Mouse (Mus musculus) kidney, adult 8-10 months (tissue): ENCODE measurements around the gene Ccnt1.
"Not testable (repeated sequence)": the region's sequence is repeated elsewhere in the genome, so short reads cannot be mapped to it uniquely, and the experiment has no call there.

ENCODE experiments used
- DNase-seq, 2 experiments: peaks; one replicate each; pipeline ENCODE4 v3.0.0; 2022

Ccnt1 gene

GRCm38 (mm10) chr15:98595049-98595448 lies 24.3 kb upstream of the Ccnt1 start:
- no peak for DNase-seq

GRCm38 (mm10) chr15:98594193-98594592 lies 23.5 kb upstream of the Ccnt1 start:
- no peak for DNase-seq

- DNase-seq: no peak
These were observed 20.7 kb upstream of the Ccnt1 start for GRCm38 (mm10) chr15:98591396-98591795.

GRCm38 (mm10) chr15:98589640-98590336 lies 19.1 kb upstream of the Ccnt1 start:
- DNase-seq: no peak

- DNase-seq: no peak
These were observed 17.0 kb upstream of the Ccnt1 start for GRCm38 (mm10) chr15:98587751-98588150.

- DNase-seq: not testable (repeated sequence)
These were observed 15.4 kb upstream of the Ccnt1 start for GRCm38 (mm10) chr15:98586141-98586540.

GRCm38 (mm10) chr15:98585421-98585820 lies 14.7 kb upstream of the Ccnt1 start:
- DNase-seq: peak in 1 of 2 experiments; percentile 66

- DNase-seq: no peak
These were observed 12.3 kb upstream of the Ccnt1 start for GRCm38 (mm10) chr15:98582996-98583395.

GRCm38 (mm10) chr15:98582410-98582809 lies 11.7 kb upstream of the Ccnt1 start:
- DNase-seq: peak; percentile 55

- DNase-seq: peak; percentile 79 to 90
These were observed 9.2 kb upstream of the Ccnt1 start for GRCm38 (mm10) chr15:98579795-98580464.

GRCm38 (mm10) chr15:98579310-98579709 lies 8.6 kb upstream of the Ccnt1 start:
- no peak for DNase-seq

- no peak for DNase-seq
These were observed 2.6 kb upstream of the Ccnt1 start for GRCm38 (mm10) chr15:98573293-98573692.

GRCm38 (mm10) chr15:98569795-98570365 lies 843 bp downstream of the Ccnt1 start:
- no peak for DNase-seq

GRCm38 (mm10) chr15:98569216-98569615 lies 1.5 kb downstream of the Ccnt1 start:
- DNase-seq: no peak

GRCm38 (mm10) chr15:98568256-98569033 lies 2.3 kb downstream of the Ccnt1 start:
- DNase-seq: no peak

- peak; percentile 99 to 100 for DNase-seq
These were observed 3.2 kb downstream of the Ccnt1 start for GRCm38 (mm10) chr15:98567278-98568134.

GRCm38 (mm10) chr15:98566973-98567277 lies 3.8 kb downstream of the Ccnt1 start:
- DNase-seq: no peak

- DNase-seq: no peak
These were observed 13.5 kb downstream of the Ccnt1 start for GRCm38 (mm10) chr15:98557186-98557585.

GRCm38 (mm10) chr15:98555881-98556280 lies 14.8 kb downstream of the Ccnt1 start:
- DNase-seq: no peak

GRCm38 (mm10) chr15:98552758-98553157 lies 18.0 kb downstream of the Ccnt1 start:
- no peak for DNase-seq

GRCm38 (mm10) chr15:98546843-98547242 lies 23.9 kb downstream of the Ccnt1 start:
- no peak for DNase-seq

- no peak for DNase-seq
These were observed 25.6 kb downstream of the Ccnt1 start for GRCm38 (mm10) chr15:98545151-98545550.

- DNase-seq: no peak
These were observed 27.4 kb downstream of the Ccnt1 start for GRCm38 (mm10) chr15:98543341-98543740.
